Mouse (Mus musculus) megakaryocyte, embryonic 14.5 days (primary cell): ENCODE results near the gene Phf11d. TPM values are rescaled to one million over a fixed set of nuclear protein-coding genes. Genes with fewer than 3 reads are reported as not detected.
"Not testable (repeated sequence)": the region's sequence is repeated elsewhere in the genome, so short reads cannot be mapped to it uniquely, and the experiment has no call there.

Experiments
- H3K27me3 ChIP-seq: replicated peaks from 2 replicates; pipeline ENCODE3; 2012; ENCODE audit warnings: inconsistent platforms
- H3K36me3 ChIP-seq: replicated peaks from 2 replicates; pipeline ENCODE3; 2012; ENCODE audit warnings: low read length, inconsistent platforms, mixed read lengths
- H3K4me1 ChIP-seq: 2 replicates; pipeline ENCODE4 v1.6.1; 2012; ENCODE audit warnings: inconsistent platforms
- H3K4me3 ChIP-seq: replicated peaks from 2 replicates; pipeline ENCODE3; 2012; ENCODE audit warnings: moderate library complexity, mild to moderate bottlenecking, inconsistent platforms
- H3K9me3 ChIP-seq: 2 replicates; pipeline ENCODE4 v1.6.1; 2012; ENCODE audit warnings: inconsistent platforms
- FLI1 ChIP-seq: IDR thresholded peaks from 2 replicates; pipeline ENCODE4 v1.6.1; 2012; ENCODE audit warnings: low read length, inconsistent platforms, mixed read lengths
- GATA1 ChIP-seq: IDR thresholded peaks from 3 replicates; pipeline ENCODE4 v1.6.1; 2012; ENCODE audit warnings: mixed read lengths, low read length, inconsistent platforms, borderline replicate concordance
- polyA plus RNA-seq: library from polyadenylated mRNA; stranded (reverse); fragments of >175 nt; gene quantifications from 2 replicates; pipeline ENCODE4 v1.2.3, GENCODE M21; 2012; ENCODE audit warnings: low replicate concordance; ENCODE audit not compliant: insufficient read depth

Gene Phf11d
- polyA plus RNA-seq, result 0.09 and 1.4 TPM in 2 replicates

DNA sequence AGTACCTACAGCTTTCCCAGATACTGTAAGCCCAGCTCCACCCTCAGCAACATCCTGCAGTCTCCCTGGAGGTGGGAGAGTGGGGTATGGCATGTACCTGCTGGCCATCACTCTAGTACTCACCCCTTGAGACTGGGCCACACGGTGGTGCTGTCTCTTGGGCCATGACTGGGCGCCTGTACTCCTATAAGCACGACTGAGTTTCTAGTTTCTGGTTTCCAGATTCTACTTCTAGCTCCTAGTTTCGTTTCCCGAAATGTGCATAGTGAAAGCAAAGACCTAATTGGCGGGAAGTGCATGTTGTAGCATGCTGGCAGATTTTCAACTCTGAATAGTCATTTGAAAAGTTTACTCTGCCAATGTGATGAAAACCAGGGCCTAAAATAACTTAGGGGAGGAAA is at the start of gene Phf11d:
TSS of gene Phf11d (minus strand) at position 227 of the 401 bp plus-strand sequence.
- 0 out of 2 replicates have a peak, but pooled peaks cover 3% of the 10 kb centered on the region for H3K4me1 ChIP-seq
- TF ChIP-seq FLI1, result no peak
- TF ChIP-seq GATA1, result no peak
- H3K36me3 ChIP-seq, result no peaks in the 10 kb centered on the region
- peak within 1 kb of the TSS; percentile 80 for H3K4me3 ChIP-seq
- no peaks in the 10 kb centered on the region for H3K27me3 ChIP-seq
- peaks cover 2% of the 10 kb centered on the region for H3K9me3 ChIP-seq

DNA sequence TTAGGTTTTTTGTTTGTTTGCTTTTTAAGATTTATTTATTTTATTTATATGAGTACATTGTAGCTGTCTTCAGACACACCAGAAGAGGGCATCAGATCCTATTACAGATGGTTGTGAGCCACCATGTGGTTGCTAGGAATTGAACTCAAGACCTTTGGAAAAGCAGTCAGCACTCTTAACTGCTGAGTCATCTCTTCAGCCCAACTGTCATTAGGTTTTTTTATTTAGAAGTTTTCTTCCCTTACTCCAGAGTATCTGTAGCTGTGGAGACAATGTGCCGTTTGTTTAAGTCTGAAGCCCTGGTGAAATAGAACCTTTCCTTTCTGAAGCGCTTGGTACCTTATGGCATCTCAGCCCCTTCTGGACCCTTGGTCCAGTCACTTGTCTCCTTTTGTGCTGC is 49.7 kb upstream of the Phf11d start:
- not testable (repeated sequence) for H3K27me3 ChIP-seq, H3K4me3 ChIP-seq, H3K9me3 ChIP-seq, H3K4me1 ChIP-seq
- H3K36me3 ChIP-seq, result peaks cover 81% of the 10 kb centered on the region

DNA sequence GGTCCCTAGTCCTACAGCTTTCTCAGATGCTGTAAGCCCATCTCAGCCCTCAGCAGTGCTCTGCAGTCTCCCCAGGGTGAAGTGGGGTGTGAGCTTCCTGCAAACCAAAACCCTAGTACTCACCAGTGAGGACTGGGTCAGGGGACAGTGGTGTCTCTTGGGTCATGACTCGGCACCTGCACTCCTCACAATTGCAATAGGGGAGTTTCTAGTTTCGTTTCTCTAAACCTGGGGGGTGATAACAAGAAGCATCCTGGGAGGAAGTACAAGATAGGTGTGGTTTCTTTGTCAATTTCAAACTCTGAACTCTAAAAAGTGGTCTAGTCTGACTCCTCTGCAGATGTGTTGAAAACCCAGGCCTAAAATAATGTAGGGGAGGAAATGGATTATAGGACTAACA is 31.7 kb upstream of the Phf11d start:
- H3K9me3 ChIP-seq, result no peaks in the 10 kb centered on the region
- peaks cover 10% of the 10 kb centered on the region for H3K4me1 ChIP-seq
- no peaks in the 10 kb centered on the region for H3K27me3 ChIP-seq
- peaks cover 52% of the 10 kb centered on the region for H3K36me3 ChIP-seq
- peak overlapping the region; percentile 64 for H3K4me3 ChIP-seq
- TF ChIP-seq GATA1, result no peak
- no peak for TF ChIP-seq FLI1

DNA sequence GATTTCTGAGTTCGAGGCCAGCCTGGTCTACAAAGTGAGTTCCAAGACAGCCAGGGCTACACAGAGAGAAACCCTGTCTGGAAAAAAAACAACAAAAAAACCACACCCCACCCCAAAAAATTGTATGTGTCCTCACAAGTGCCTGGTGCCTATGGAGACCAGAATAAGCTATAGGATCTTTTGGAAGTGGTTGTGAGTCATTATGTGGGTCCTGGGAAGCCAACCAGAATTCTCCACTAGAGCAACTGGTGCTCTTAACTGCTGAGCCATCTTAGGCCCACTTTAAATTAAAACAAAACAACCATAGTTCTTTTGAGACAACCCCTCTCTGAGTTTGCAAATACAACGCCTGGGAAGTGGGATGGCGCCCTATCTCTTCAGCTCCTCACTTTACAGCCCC is 30.0 kb upstream of the Phf11d start, which contains the start of gene Phf11c:
TSS of gene Phf11c (minus strand) at position 101 of the 400 bp plus-strand sequence.
- peaks cover 39% of the 10 kb centered on the region for H3K36me3 ChIP-seq
- H3K27me3 ChIP-seq, result no peaks in the 10 kb centered on the region
- peaks cover 17% of the 10 kb centered on the region for H3K4me1 ChIP-seq
- H3K4me3 ChIP-seq, result no peak within 1 kb of the TSS
- H3K9me3 ChIP-seq, result no peaks in the 10 kb centered on the region
- TF ChIP-seq FLI1 (no peak), GATA1 (no peak)

DNA sequence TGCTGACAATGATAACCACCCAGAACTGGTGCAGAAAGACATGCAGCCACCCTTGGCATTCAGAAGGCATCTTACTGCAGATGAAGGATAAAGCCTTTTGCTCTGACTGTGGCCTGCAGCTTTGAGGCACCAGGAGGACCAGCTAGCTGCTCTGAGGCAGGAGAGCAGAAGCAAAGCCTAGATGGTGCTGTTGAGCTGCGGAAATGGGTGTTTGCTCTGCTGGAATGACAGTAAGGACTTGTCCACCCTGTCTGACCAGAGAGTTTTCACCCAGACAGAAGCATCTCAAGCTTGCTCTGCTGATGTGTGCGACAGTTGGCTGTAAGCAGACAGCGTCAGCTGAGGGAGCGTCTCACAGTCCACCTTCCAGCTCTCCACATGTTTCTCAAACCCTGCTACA is 24.9 kb upstream of the Phf11d start:
- not testable (repeated sequence) for H3K4me3 ChIP-seq, H3K27me3 ChIP-seq, H3K9me3 ChIP-seq, H3K4me1 ChIP-seq
- peaks cover 14% of the 10 kb centered on the region for H3K36me3 ChIP-seq

DNA sequence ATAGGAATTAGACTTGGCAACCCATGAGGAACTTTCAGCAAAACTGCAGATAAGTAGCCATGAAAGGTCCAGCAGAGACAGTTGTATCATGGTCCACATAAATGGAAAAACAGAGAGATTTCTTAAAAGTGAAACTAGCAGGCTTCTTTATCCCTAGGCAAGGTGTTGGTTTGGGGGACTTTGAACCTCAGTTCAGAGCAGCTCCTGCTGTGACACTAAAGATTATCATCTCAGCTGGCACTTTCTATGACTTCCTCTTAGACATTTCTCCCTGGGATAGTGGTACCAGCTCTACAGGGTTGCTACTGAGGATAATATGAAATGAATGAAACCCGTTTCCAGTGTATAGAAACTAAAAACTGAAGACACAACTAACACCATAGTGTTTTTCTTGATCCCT is 24.3 kb upstream of the Phf11d start:
- Histone ChIP-seq H3K4me3 (no peak overlapping the region), H3K36me3 (peaks cover 14% of the 10 kb centered on the region), H3K27me3 (no peaks in the 10 kb centered on the region), H3K9me3 (no peaks in the 10 kb centered on the region), H3K4me1 (peaks cover 7% of the 10 kb centered on the region)
- no peak for TF ChIP-seq GATA1

DNA sequence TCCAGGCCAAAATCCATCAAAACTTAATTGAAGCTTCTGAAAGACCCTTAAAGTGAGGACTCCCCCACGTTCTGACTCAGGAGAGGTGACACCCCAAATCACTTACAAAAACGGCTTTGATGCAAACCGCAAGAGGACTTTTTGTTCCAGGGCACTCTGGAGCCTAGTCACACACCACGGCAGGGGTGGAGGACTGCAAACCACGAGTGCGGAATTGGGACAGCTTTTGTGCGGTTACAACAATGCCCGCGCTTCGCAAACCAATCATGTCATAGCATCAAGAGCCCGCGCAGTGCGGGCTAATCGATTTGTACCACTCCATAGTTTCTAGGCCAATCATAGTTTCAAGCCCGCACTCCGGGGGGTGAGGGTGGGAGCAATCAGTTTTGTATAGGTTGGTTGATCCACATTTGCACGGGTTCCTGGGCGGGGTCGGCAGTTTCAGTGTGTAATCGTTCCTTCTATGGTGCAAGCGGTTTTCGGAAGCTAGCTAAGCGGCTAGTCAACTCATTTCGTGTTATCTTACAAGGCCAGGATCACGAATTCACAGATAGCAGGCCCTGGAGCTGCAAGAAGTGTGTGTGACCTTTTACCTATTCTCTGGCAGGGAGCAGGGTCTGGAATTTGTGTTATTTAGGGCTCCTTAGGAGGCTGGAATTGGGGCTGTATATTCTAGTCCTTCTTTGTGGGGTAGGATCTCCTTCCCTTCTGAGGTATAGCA is 5.2 kb upstream of the Phf11d start:
- no peak for TF ChIP-seq FLI1
- TF ChIP-seq GATA1, result no peak
- Histone ChIP-seq H3K27me3 (no peaks in the 10 kb centered on the region), H3K9me3 (peaks cover 28% of the 10 kb centered on the region), H3K36me3 (no peaks in the 10 kb centered on the region), H3K4me3 (no peak overlapping the region), H3K4me1 (no peaks in the 10 kb centered on the region)

DNA sequence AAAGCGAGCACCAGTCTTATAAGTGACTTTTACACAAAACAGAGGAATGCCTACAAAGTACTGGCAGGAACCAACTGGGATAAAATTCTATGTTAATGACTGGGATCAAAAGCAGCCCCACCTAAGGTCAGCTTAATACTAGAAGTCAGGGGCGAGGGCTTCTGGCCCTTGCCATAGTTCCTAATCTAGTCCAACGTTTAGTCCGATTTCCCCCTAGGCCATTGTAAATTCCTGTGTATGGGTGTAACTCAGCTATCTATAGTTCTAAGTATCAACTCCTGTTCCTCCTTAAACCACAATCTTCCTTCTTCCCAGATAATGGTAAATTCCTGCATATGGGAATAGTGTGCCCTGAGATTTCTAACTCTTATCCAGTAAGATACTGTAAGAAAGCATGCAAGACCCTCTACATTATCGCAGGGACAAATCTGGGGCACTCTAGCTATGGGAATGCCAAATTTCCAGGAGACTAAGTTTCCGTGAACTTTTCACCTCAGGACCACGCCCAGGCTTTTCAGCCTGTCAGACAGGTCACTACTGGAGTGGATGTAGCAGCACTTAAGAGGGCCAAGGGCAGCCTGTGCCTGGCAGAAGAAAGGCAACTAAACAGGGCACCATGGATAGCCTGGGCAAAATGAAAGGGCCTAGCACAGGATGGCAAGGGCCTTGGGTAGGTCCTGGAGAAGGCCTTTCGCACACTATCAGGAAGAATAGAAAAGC is 1.3 kb upstream of the Phf11d start:
- Histone ChIP-seq H3K4me1 (0 out of 2 replicates have a peak, but pooled peaks cover 3% of the 10 kb centered on the region), H3K4me3 (no peak overlapping the region), H3K36me3 (no peaks in the 10 kb centered on the region), H3K9me3 (peaks cover 15% of the 10 kb centered on the region), H3K27me3 (no peaks in the 10 kb centered on the region)
- TF ChIP-seq GATA1 (no peak), FLI1 (no peak)

DNA sequence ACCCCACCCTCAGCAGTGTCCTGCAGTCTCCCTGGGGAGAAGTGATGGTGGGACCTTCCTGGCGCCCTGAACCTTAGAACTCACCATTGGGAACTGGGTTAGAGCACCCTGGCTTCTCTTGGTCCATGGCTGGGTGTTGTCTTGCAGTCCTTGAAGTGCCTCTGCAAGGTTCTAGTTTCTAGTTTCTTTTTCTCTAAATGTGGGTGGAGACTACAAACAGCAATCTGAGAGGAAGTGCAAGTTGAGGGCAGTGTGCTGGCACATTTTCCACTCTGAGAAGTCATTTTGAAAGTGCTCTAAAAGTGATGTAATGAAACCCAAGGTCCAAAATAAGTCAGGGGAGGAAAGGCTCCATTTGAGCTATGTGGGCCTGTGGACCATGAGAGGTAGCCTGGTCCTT is 24.1 kb downstream of the Phf11d start, which contains the start of gene Phf11b:
TSS of gene Phf11b (minus strand) at position 163 of the 400 bp plus-strand sequence.
- not testable (repeated sequence) for H3K36me3 ChIP-seq, H3K27me3 ChIP-seq, H3K4me1 ChIP-seq, H3K4me3 ChIP-seq, H3K9me3 ChIP-seq

DNA sequence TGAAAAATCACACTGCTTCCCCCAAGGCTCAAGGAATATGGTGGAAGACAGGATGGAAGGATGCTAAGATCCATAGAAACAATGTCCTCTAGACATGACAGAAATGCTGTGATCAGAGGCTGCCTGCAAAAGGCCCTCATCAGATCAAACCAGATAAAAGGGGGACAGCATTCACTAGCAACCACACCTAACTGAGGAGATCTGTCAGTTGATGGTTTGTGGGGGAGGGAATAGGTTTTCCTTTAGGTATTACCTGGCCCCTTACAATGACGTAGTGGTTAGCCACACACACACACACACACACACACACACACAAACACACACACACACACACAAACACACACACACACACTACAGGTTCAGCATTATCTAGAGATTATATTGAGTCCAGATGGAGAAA is 25.7 kb downstream of the Phf11d start:
- H3K4me3 ChIP-seq, result no peak overlapping the region
- TF ChIP-seq FLI1 (no peak), GATA1 (no peak)

DNA sequence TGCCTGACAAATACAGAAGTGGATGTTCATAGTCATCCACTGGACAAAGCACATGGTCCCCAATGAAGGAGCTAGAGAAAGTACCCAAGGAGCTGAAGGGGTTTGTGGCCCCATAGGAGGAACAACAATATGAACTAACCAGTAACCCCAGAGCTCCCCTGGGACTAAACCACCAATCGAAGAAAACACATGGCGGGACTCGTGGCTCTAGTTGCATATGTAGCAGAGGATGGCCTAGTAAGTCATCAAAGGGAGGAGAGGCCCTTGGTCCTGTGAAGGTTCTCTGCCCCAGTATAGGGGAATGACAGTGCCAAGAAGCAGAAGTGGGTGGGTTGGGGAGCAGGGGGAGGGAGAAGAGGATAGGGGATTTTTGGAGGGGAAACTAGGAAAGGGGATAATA is 29.2 kb downstream of the Phf11d start:
- not testable (repeated sequence) for H3K4me3 ChIP-seq, H3K27me3 ChIP-seq, H3K4me1 ChIP-seq, H3K9me3 ChIP-seq, H3K36me3 ChIP-seq

More for the DNA sequence above, 25.7 kb downstream of the Phf11d start:
- Histone ChIP-seq H3K27me3 (no peaks in the 10 kb centered on the region), H3K9me3 (no peaks in the 10 kb centered on the region), H3K4me1 (no peaks in the 10 kb centered on the region), H3K36me3 (no peaks in the 10 kb centered on the region)

DNA sequence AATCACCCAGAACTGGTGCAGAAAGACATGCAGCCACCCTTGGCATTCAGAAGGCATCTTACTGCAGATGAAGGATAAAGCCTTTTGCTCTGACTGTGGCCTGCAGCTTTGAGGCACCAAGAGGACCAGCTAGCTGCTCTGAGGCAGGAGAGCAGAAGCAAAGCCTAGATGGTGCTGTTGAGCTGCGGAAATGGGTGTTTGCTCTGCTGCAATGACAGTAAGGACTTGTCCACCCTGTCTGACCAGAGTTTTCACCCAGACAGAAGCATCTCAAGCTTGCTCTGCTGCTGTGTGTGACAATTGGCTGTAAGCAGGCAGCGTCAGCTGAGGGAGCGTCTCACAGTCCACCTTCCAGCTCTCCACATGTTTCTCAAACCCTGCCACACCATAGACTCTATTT is 34.8 kb downstream of the Phf11d start:
- H3K9me3 ChIP-seq, H3K4me1 ChIP-seq, H3K36me3 ChIP-seq, H3K4me3 ChIP-seq, H3K27me3 ChIP-seq: not testable (repeated sequence)

DNA sequence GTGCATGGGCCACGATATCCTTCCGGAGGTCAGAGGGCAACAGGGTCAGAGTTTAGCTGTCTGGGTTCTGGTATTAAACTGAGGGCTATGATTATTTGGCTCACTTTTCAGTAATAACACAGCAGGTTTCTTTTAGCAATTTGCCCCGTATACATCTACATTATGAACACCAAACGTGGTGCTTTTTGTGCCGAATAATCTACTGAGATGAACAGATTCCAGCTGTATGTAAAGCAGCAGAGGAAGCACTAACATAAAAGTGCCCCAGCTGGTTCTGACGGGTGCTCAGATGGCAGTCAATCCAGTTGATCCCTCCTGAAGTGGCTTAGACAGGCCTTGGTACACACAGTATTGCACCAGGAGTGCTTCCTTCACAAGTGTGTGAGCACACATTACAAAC is 45.3 kb downstream of the Phf11d start:
- not testable (repeated sequence) for H3K4me1 ChIP-seq, H3K9me3 ChIP-seq, H3K4me3 ChIP-seq, H3K36me3 ChIP-seq, H3K27me3 ChIP-seq

DNA sequence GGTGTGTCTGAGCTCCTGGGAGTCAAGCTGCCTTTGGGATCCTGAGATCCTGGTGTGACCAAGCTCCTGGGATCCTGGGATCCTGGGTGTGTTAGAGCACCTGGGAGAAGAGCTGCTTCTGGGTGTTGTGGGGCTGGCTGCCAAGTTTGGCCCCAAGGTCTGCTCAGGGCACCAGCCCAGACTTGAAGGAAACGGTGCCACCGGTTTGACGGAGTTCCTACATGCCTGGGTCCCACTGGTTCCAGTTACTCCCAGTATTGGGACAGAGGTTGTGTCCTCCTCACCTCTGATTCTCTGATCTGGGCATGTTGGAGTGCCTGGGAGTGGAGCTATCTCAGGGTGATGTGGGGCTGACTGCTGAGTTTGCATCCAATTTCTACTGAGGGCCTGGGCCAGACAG is 46.2 kb downstream of the Phf11d start:
- not testable (repeated sequence) for H3K4me3 ChIP-seq, H3K36me3 ChIP-seq, H3K4me1 ChIP-seq, H3K27me3 ChIP-seq, H3K9me3 ChIP-seq
